Mouse (Mus musculus): ENCODE results near the gene Manea. TPM values are rescaled to one million over a fixed set of nuclear protein-coding genes. Genes with fewer than 3 reads are reported as not detected.

Manea gene
- 2.5 and 2.9 TPM in 2 replicates for polyA plus RNA-seq (2012; rRNA removed)

GRCm38 (mm10) chr4:26346443-26347106, at the start of gene Manea:
Gene Manea, minus strand, starts transcription at chr4:26346891.

